9 mouse cellular contexts compared by ENCODE assay signal in the genomic region with DNA sequence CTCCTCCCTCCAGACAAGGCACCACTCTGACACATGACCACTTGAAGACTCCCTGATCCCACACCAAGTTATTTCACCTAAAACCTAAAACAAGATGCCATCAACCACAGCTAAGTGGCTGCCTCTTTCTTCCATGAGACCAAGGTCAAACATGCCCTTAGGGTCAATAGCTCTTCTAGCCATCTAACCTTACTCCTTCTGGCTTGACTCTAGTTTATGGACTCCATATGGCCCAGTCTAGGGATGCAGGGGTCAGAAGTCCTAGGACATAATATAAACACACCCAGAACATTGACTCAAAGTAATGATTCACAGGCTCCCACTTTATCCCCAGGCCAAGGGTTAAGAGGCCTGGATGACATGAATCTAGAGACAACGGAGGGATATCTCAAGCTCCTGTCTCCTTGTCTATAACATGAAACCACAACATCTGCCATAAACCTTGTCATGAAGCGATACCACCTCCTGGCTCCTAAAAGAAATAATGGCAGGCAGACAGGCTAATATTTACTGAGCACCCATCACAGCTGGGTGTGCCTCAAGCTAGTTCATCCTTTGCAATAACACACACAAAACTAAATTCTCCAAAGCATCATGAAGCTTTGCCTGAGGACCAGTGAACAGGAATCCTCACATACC.
DNase-seq lines count a peak whose midpoint lies in the region; ATAC-seq lines count a peak whose summit lies in the region.
"Had no signal": no experiment of that assay in that cellular context is flagged by ENCODE, and none has a peak within 500 bp of the region (broad histone marks: within the 10 kb centered on the region; RNA-seq: fewer than 3 reads in every experiment).

No protein-coding gene starts in this region.

- WGBS in heart, embryonic 13.5 days: 64% methylated on average over 2 of the region's 2 CpGs
- WGBS in neural tube, embryonic 13.5 days: 81% methylated on average over 2 of the region's 2 CpGs
- WGBS in neural tube, embryonic 15.5 days: 86% methylated on average over 2 of the region's 2 CpGs
- 48% methylated on average over 2 of the region's 2 CpGs for WGBS in limb, embryonic 12.5 days

- no peaks in the 10 kb centered on the region for H3K27me3 ChIP-seq in heart, embryonic 13.5 days (replicated peaks)
- H3K27me3 ChIP-seq in neural tube, embryonic 13.5 days: no peaks in the 10 kb centered on the region
- no peaks in the 10 kb centered on the region for H3K27me3 ChIP-seq in neural tube, embryonic 15.5 days (replicated peaks)
- H3K27me3 ChIP-seq in limb, embryonic 12.5 days: no peaks in the 10 kb centered on the region
- H3K27me3 ChIP-seq: hindbrain, embryonic 15.5 days had no signal

- no peaks in the 10 kb centered on the region for H3K9me3 ChIP-seq in heart, embryonic 13.5 days
- no peaks in the 10 kb centered on the region for H3K9me3 ChIP-seq in neural tube, embryonic 13.5 days
- H3K9me3 ChIP-seq in neural tube, embryonic 15.5 days (replicated peaks): no peaks in the 10 kb centered on the region
- no peaks in the 10 kb centered on the region for H3K9me3 ChIP-seq in limb, embryonic 12.5 days
- H3K9me3 ChIP-seq: hindbrain, embryonic 15.5 days had no signal

- H3K4me2 ChIP-seq in heart, embryonic 13.5 days: peak overlapping the region; percentile 37
- no peak overlapping the region for H3K4me2 ChIP-seq in neural tube, embryonic 13.5 days
- H3K4me2 ChIP-seq in neural tube, embryonic 15.5 days: no peak overlapping the region
- H3K4me2 ChIP-seq in limb, embryonic 12.5 days: 0 out of 2 replicates have a peak overlapping the region, but pooled peaks have one; percentile 13
- H3K4me2 ChIP-seq: hindbrain, embryonic 15.5 days had no signal

- peak overlapping the region; percentile 98 for H3K27ac ChIP-seq in heart, embryonic 13.5 days (replicated peaks)
- H3K27ac ChIP-seq in neural tube, embryonic 13.5 days (replicated peaks): 0 out of 2 replicates have a peak overlapping the region, but pooled peaks have one; percentile 61
- no peak overlapping the region for H3K27ac ChIP-seq in neural tube, embryonic 15.5 days (replicated peaks)
- peak overlapping the region; percentile 91 for H3K27ac ChIP-seq in limb, embryonic 12.5 days
- H3K27ac ChIP-seq: hindbrain, embryonic 15.5 days had no signal

- DNase-seq in heart, postnatal 10 days: no peak
- no peak for DNase-seq in MN1 (ENCODE audit: low spot score)
- no peak for DNase-seq in urinary bladder, postnatal 10 days (ENCODE audit: low spot score)
- no peak for DNase-seq in adipocyte (ENCODE audit: low spot score)

- H3K4me1 ChIP-seq in heart, embryonic 13.5 days: peaks cover 100% of the 10 kb centered on the region
- peaks cover 28% of the 10 kb centered on the region for H3K4me1 ChIP-seq in neural tube, embryonic 13.5 days (replicated peaks)
- H3K4me1 ChIP-seq in neural tube, embryonic 15.5 days: peaks cover 28% of the 10 kb centered on the region
- H3K4me1 ChIP-seq in limb, embryonic 12.5 days (replicated peaks): peaks cover 38% of the 10 kb centered on the region

- peaks cover 27% of the 10 kb centered on the region for H3K36me3 ChIP-seq in heart, embryonic 13.5 days
- H3K36me3 ChIP-seq in neural tube, embryonic 13.5 days: no peaks in the 10 kb centered on the region
- H3K36me3 ChIP-seq in neural tube, embryonic 15.5 days: no peaks in the 10 kb centered on the region
- H3K36me3 ChIP-seq in limb, embryonic 12.5 days: peaks cover 32% of the 10 kb centered on the region
- H3K36me3 ChIP-seq: hindbrain, embryonic 15.5 days had no signal

- H3K9ac ChIP-seq in heart, embryonic 13.5 days: peak overlapping the region; percentile 72
- no peak overlapping the region for H3K9ac ChIP-seq in neural tube, embryonic 13.5 days
- no peak overlapping the region for H3K9ac ChIP-seq in neural tube, embryonic 15.5 days (replicated peaks)
- H3K9ac ChIP-seq in limb, embryonic 12.5 days (replicated peaks): no peak overlapping the region
- H3K9ac ChIP-seq: hindbrain, embryonic 15.5 days had no signal

- intact Hi-C loops in heart, postnatal 10 days (cut with DNase I): loop anchor here (2.0 kb wide), 1 partner anchor 26 kb away; no protein-coding TSS in a partner anchor

- 0 out of 2 replicates have a peak overlapping the region, but pooled peaks have one; percentile 9 for H3K4me3 ChIP-seq in heart, embryonic 13.5 days
- no peak overlapping the region for H3K4me3 ChIP-seq in neural tube, embryonic 13.5 days
- H3K4me3 ChIP-seq in neural tube, embryonic 15.5 days (replicated peaks): no peak overlapping the region
- H3K4me3 ChIP-seq in limb, embryonic 12.5 days (replicated peaks): no peak overlapping the region
- H3K4me3 ChIP-seq: hindbrain, embryonic 15.5 days had no signal

- no peak for ATAC-seq in heart, embryonic 13.5 days (ENCODE audit: extremely low read depth, insufficient number of reproducible peaks, low FRiP score, low TSS enrichment)
- no peak for ATAC-seq in neural tube, embryonic 13.5 days (ENCODE audit: low read depth)
- no peak for ATAC-seq in neural tube, embryonic 15.5 days (ENCODE audit: low FRiP score)
- ATAC-seq in limb, embryonic 12.5 days (ENCODE audit: insufficient number of reproducible peaks, insufficient read depth, low FRiP score, low TSS enrichment, low read depth): no peak

Comparison
In these comparisons a context has a peak if more than half of its experiments do, and no peak if none do; other contexts are left out.
1. H3K4me2 ChIP-seq: peak in heart, embryonic 13.5 days (single experiment) and limb, embryonic 12.5 days (single experiment); none in neural tube, embryonic 13.5 days (single experiment) and neural tube, embryonic 15.5 days (single experiment).